Mouse (Mus musculus) heart, postnatal 0 days (tissue): ENCODE measurements around the gene Dnm1. TPM values are rescaled to one million over a fixed set of nuclear protein-coding genes. Genes with fewer than 3 reads are reported as not detected.
"Not testable (repeated sequence)": the region's sequence is repeated elsewhere in the genome, so short reads cannot be mapped to it uniquely, and the experiment has no call there.

Source experiments
- ATAC-seq: fragments of 200-750 bp; cut with Nextera tagmentation; 2 replicates; pipeline ENCODE4 v1.8.0; 2017; ENCODE audit warnings: low read depth, moderate number of reproducible peaks, moderate library complexity; ENCODE audit not compliant: insufficient read depth
- DNase-seq: peaks from one replicate; pipeline ENCODE4 v3.0.0-alpha.2; 2016; ENCODE audit warnings: low spot score
- H3K27ac ChIP-seq: fragments of 300-500 bp; sonication (generic); 2 replicates; pipeline ENCODE4 v1.5.1; 2014; ENCODE audit warnings: low read depth, mild to moderate bottlenecking
- H3K27me3 ChIP-seq: fragments of 300-500 bp; sonication (generic); 2 replicates; pipeline ENCODE4 v1.6.1; 2014; ENCODE audit warnings: low read length, mixed read lengths; ENCODE audit not compliant: control insufficient read depth, insufficient read depth
- H3K36me3 ChIP-seq: fragments of 300-500 bp; sonication (generic); replicated peaks from 2 replicates; pipeline ENCODE4 v1.6.1; 2014; ENCODE audit warnings: low read length, mixed read lengths; ENCODE audit not compliant: control insufficient read depth, insufficient read depth
- H3K4me1 ChIP-seq: fragments of 300-500 bp; sonication (generic); 2 replicates; pipeline ENCODE4 v1.6.1; 2014; ENCODE audit warnings: antibody characterized with exemption; ENCODE audit not compliant: control insufficient read depth, insufficient read depth
- H3K4me2 ChIP-seq: fragments of 300-500 bp; sonication (generic); 2 replicates; pipeline ENCODE4 v1.6.1; 2014; ENCODE audit warnings: low read depth, mild to moderate bottlenecking, low read length, moderate library complexity
- H3K4me3 ChIP-seq: fragments of 300-500 bp; sonication (generic); 2 replicates; pipeline ENCODE4 v1.5.1; 2014; ENCODE audit warnings: low read depth, low read length
- H3K9ac ChIP-seq: fragments of 300-500 bp; sonication (generic); replicated peaks from 2 replicates; pipeline ENCODE4 v1.6.1; 2014; ENCODE audit warnings: low read depth, low read length, mixed read lengths
- H3K9me3 ChIP-seq: fragments of 300-500 bp; sonication (generic); replicated peaks from 2 replicates; pipeline ENCODE4 v1.6.1; 2016; ENCODE audit warnings: low read length; ENCODE audit not compliant: control insufficient read depth
- CTCF ChIP-seq: IDR thresholded peaks from 2 replicates; pipeline ENCODE4 v1.5.1; 2016; ENCODE audit warnings: antibody characterized with exemption, control low read depth, low read depth
- EP300 ChIP-seq: IDR thresholded peaks from 2 replicates; pipeline ENCODE4 v1.6.1; 2016; ENCODE audit warnings: antibody characterized with exemption, low read depth
- WGBS: fragments of 180-500 bp; shearing (Covaris S2); extraction: QIAGEN DNeasy Blood & Tissue Kit; methylation state at CpG from one replicate; pipeline ENCODE4 v1.1.7; 2014; 5-methylcytosine and 5-hydroxymethylcytosine counted together
- polyA plus RNA-seq: library from polyadenylated mRNA; unstranded; fragments of >200 nt; fragmentation: Nextera tagmentation; extraction: Ambion mirVana; gene quantifications from 2 replicates; pipeline ENCODE4 v1.2.1, GENCODE M21; 2015
- total RNA-seq: library from RNA; depleted of rRNA; stranded (reverse); fragments of >200 nt; gene quantifications from 2 replicates; pipeline ENCODE4 v1.2.3, GENCODE M21; 2014; ENCODE audit warnings: low replicate concordance

Gene Dnm1
- total and polyA plus RNA-seq, 2 experiments from 2014 or later: 1.5 to 10.3 TPM

- DNase-seq (no peak), ATAC-seq (peak; percentile 34; the same call in 1 of the 2 replicates)
- no peaks in the 10 kb centered on the region for H3K4me1 ChIP-seq
- no peaks in the 10 kb centered on the region for H3K27me3 ChIP-seq
- no peak overlapping the region for H3K4me3 ChIP-seq
- TF ChIP-seq EP300 (no peak), CTCF (no peak)
- WGBS: 58% methylated on average over 10 of the region's 10 CpGs
- no peak overlapping the region for H3K4me2 ChIP-seq
- no peak overlapping the region for H3K9ac ChIP-seq
- H3K36me3 ChIP-seq: peaks cover 88% of the 10 kb centered on the region
- no peaks in the 10 kb centered on the region for H3K9me3 ChIP-seq
- H3K27ac ChIP-seq: no peak overlapping the region; the same call in 1 of the 2 replicates
These were observed 21.1 kb upstream of the Dnm1 start for GRCm38 (mm10) chr2:32374191-32374590.

GRCm38 (mm10) chr2:32367315-32367714 lies 14.2 kb upstream of the Dnm1 start:
- H3K4me1 ChIP-seq: peaks cover 5% of the 10 kb centered on the region
- H3K4me3 ChIP-seq: no peak overlapping the region
- H3K27ac ChIP-seq: no peak overlapping the region
- no peaks in the 10 kb centered on the region for H3K9me3 ChIP-seq
- no peak overlapping the region for H3K4me2 ChIP-seq
- no peak for TF ChIP-seq EP300
- TF ChIP-seq CTCF: no peak
- DNase-seq: no peak
- no peak for ATAC-seq
- H3K27me3 ChIP-seq: no peaks in the 10 kb centered on the region
- peaks cover 66% of the 10 kb centered on the region for H3K36me3 ChIP-seq
- whole genome bisulfite sequencing: 93% methylated on average over 5 of the region's 5 CpGs
- H3K9ac ChIP-seq: no peak overlapping the region

- Histone ChIP-seq H3K27ac (no peak overlapping the region; the same call in 1 of the 2 replicates), H3K27me3 (no peaks in the 10 kb centered on the region), H3K4me2 (peak overlapping the region; percentile 69; the same call in 1 of the 2 replicates), H3K4me1 (peaks cover 5% of the 10 kb centered on the region), H3K9me3 (no peaks in the 10 kb centered on the region), H3K9ac (peak overlapping the region; percentile 72; the same call in 1 of the 2 replicates), H3K4me3 (no peak overlapping the region), H3K36me3 (peaks cover 37% of the 10 kb centered on the region)
- DNase-seq: no peak
- no peak for ATAC-seq
- WGBS: 88% methylated on average over 8 of the region's 8 CpGs
- TF ChIP-seq CTCF (no peak), EP300 (no peak)
These were observed 11.0 kb upstream of the Dnm1 start for GRCm38 (mm10) chr2:32364121-32364520.

- Histone ChIP-seq H3K4me2 (peak overlapping the region; percentile 69), H3K27ac (peak overlapping the region; percentile 84), H3K9ac (peak overlapping the region; percentile 72), H3K36me3 (peaks cover 37% of the 10 kb centered on the region), H3K4me3 (peak overlapping the region; percentile 61), H3K9me3 (no peaks in the 10 kb centered on the region), H3K4me1 (peaks cover 5% of the 10 kb centered on the region), H3K27me3 (no peaks in the 10 kb centered on the region)
- 7% methylated on average over 19 of the region's 19 CpGs for WGBS
- DNase-seq (peak; percentile 40), ATAC-seq (peak; percentile 27)
- TF ChIP-seq EP300: no peak
These were observed 10.4 kb upstream of the Dnm1 start for GRCm38 (mm10) chr2:32363376-32364106.

GRCm38 (mm10) chr2:32362817-32363340 lies 9.7 kb upstream of the Dnm1 start:
- H3K4me1 ChIP-seq: peaks cover 5% of the 10 kb centered on the region
- DNase-seq (peak; percentile 84), ATAC-seq (peak; percentile 85)
- H3K9ac ChIP-seq: peak overlapping the region; percentile 72
- H3K4me3 ChIP-seq: peak overlapping the region; percentile 61
- peak overlapping the region; percentile 69 for H3K4me2 ChIP-seq
- TF ChIP-seq EP300 (0 out of 2 replicates have a peak, but pooled peaks have one; percentile 47), CTCF (peak; percentile 77)
- under 1% methylated on average over 52 of the region's 53 CpGs for WGBS
- H3K36me3 ChIP-seq: peaks cover 31% of the 10 kb centered on the region
- no peaks in the 10 kb centered on the region for H3K27me3 ChIP-seq
- H3K27ac ChIP-seq: peak overlapping the region; percentile 84
- no peaks in the 10 kb centered on the region for H3K9me3 ChIP-seq

GRCm38 (mm10) chr2:32362274-32362673 lies 9.1 kb upstream of the Dnm1 start:
- H3K4me1 ChIP-seq, ATAC-seq, H3K9me3 ChIP-seq, DNase-seq, H3K27me3 ChIP-seq: not testable (repeated sequence)
- H3K4me2 ChIP-seq: peak overlapping the region; percentile 69
- 34% methylated on average over 5 of the region's 5 CpGs for WGBS
- peak overlapping the region; percentile 61 for H3K4me3 ChIP-seq
- peak overlapping the region; percentile 84 for H3K27ac ChIP-seq
- H3K9ac ChIP-seq: peak overlapping the region; percentile 72
- H3K36me3 ChIP-seq: peaks cover 25% of the 10 kb centered on the region
